Mouse (Mus musculus) kidney, postnatal 36 days (tissue): ENCODE measurements at regions not wholly inside any gene's neighbourhood (a gene's known extent, or its start where the extent isn't known, plus 50 kb on each side); places are given as distances from the start of the nearest gene placed in this dataset.
"Not testable (repeated sequence)": the region's sequence is repeated elsewhere in the genome, so short reads cannot be mapped to it uniquely, and the experiment has no call there.

Experiments used
- DNase-seq, 2 experiments: peaks; one replicate each; pipeline ENCODE4 v3.0.0; 2021 to 2022; ENCODE audit warnings: mixed read lengths in 2 of 2

GRCm38 (mm10) chr13:3341416-3341815 lies 196.4 kb upstream of the Gdi2 start:
- no peak for DNase-seq

- DNase-seq: no peak
These were observed 194.3 kb upstream of the Gdi2 start for GRCm38 (mm10) chr13:3343611-3344010.

- not testable (repeated sequence) for DNase-seq
These were observed 183.0 kb upstream of the Gdi2 start for GRCm38 (mm10) chr13:3354912-3355311.

DNA sequence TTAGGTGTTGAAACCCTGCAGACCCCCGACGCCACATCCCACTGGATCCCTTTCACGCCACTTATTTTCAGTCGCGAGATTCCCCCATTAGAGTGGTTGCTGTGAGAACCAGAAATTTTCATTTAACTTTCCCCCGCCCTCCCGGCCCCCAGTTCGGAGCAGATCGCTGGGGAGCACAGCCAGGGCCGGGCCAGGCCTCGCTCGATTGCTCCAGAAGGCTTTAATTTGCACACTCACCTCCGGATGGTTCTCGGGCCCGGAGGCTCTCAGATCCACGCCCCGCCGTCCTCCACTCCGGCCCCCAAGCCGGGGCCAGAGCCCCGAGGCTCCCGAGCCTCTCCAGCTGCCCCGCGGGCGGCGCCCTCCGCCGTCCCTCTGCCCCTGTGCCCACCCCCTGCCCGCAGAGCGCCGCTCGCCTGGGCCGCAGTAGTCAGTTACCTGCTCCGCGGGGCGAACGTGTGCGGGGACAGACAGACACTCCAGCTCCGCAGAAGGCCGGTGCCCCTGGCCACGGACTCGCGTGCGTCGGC lies 179.7 kb upstream of the Gdi2 start:
- peak; percentile 4 to 22 for DNase-seq

DNA sequence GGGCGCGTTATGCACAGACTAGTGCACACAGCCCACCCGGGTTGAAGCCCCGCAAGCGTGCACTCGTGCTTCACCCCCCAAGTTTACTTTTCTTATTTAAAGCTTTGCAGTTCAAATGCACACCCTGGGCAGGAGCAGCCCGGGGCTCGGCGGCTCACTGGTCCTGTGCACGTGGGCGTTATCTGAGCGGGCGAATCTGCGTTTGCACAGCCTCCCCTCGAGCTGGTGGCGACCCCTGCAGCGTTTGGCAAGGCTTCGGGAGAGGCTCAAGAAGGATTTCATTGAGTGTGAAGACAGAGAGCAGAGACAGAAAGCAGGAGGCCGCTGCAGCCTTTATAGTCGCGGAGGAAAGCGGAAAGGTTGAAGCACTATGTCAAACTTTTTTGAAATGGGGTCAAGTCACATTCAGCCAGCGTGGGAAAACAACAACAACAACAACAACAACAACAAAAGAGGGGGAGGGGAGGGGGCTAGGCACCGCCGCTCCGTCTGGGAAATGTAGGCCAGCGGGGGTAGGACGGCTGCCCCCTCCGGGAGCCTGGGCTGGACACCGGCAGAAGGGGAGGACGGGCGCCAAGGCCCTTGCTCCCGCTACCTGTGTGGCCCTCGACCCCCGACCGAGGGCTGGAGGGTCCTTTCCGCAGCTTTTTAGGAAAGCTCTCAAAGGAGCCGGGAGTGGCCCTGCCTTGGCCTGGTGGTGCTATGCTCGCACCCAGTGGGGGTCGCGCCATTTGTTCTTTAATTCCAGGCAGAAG lies 178.7 kb upstream of the Gdi2 start:
- DNase-seq: peak; percentile 5 to 19

- peak; percentile 57 to 61 for DNase-seq
These were observed 178.1 kb upstream of the Gdi2 start for GRCm38 (mm10) chr13:3359751-3360260.

- peak; percentile 73 to 78 for DNase-seq
These were observed 177.1 kb upstream of the Gdi2 start for GRCm38 (mm10) chr13:3360503-3361490.

DNA sequence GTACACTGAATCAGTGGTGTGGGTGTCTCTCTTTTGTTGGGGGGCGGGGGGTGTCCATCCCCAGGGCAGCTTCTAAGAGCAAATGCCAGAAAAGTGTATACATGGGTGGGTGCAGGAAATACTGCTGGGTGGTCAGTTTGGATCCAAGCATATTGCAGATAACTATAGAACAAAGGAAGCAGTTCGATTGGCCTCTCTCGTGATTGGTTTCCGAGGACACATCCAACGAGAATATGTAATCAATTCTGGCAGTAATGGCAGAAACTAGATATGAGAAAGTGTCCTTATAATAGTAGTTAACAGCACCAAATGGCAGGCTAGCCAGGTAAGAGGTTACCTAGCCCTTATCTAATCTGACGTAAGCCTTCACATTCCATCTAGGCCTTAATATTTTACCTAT lies 165.2 kb upstream of the Gdi2 start:
- DNase-seq: no peak

DNA sequence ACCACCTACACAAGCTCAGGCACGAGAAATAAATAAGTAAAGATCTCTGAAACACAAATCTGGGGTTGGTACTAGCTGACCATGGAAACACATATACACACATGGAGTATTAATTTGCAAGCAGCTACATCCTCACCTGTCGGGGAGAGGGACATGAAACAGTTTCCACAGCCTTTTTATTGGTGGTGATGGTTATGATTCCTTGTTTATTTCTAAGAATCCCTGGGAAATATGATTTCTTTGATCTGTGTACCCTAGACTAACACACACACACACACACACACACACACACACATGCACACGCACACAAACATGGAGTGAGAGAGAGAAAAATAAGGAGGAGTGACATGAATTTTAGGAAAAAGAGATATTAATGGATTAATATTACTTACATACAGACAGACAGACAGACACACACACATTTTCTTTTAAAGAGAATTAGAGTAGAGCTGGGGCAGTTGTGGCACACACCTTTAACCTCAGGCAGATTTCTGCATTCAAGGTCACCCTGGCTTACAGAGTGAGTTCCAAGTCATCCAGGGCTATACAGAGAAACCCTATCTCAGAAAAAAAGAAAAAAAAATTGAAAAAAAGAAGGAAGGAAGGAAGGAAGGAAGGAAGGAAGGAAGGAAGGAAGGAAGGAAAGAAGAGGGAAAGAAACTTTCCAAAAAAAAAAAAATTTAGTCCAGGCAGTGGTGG lies 164.2 kb upstream of the Gdi2 start:
- DNase-seq: peak in 1 of 2 experiments; percentile 4

DNA sequence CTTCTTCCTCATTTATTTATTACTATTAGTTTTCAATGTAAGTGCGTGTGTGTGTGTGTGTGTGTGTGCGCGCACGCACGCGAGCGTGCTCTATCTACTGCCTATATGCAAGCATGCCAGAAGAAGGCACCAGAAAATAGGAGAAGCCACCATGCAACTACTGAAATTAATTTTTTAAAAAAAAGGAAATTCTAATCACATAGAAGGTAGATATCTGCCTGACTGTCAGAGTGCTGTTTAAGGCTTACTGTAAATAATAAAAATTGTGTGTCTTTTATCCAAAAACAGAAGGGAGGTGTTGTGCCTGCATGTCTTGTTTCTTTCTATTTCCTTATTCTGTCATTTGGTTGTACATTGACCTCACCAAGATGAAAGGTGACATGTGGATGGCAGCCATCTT lies 163.1 kb upstream of the Gdi2 start:
- no peak for DNase-seq

- DNase-seq: not testable (repeated sequence)
These were observed 160.1 kb upstream of the Gdi2 start for GRCm38 (mm10) chr13:3377801-3378200.

GRCm38 (mm10) chr13:3405783-3406182 lies 132.1 kb upstream of the Gdi2 start:
- not testable (repeated sequence) for DNase-seq

DNA sequence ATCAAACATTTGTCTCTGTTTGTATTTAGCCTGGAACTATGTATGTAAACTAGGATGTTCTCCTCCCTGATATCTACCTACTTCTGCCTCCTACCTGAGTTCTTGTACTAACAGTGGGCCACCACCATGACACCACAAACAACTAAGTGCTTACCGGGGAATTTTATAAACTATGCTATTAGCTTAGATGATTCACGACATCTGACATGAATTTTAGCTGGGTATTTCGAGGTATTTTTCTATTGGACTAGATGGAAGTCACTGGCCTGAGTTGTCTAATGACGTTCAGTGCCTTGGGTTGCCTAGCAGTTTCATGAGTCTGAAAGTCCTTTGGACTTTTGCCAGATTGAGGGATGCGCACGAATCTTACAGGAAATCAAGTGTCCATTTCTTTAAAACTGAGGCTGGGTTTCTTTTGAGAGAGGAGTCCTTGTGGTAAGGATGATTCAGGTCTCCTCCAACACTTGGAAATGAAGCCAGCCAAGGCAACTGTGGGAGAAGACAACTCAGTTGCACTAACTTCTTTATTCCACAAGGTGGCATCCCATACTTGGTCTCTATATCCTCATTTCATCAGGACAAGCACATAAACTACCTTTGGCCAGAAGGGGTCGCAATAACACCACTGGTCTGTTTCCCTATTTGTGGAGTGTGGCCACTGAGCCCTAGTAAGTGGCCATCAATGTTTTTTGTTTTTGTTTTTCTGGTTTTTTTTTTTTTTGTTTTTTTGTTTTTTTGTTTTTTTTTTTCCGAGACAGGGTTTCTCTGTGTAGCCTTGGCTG lies 131.4 kb upstream of the Gdi2 start:
- peak; percentile 88 to 91 for DNase-seq

DNA sequence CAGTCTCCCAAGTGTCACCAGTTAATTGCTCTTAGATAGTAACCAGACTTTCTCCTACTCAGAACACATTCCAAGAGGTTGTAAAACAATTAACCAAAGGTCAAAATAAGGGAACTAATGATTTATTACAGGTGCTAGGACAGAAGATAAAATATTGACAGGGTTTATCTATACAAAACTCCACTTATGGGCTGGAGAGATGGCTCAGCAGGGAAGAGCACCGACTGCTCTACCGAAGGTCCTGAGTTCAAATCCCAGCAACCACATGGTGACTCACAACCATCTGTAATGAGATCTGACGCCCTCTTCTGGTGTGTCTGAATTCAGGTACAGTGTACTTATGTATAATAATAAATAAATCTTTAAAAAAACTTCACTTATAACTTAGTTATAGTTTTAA lies 127.6 kb upstream of the Gdi2 start:
- DNase-seq: not testable (repeated sequence)

DNA sequence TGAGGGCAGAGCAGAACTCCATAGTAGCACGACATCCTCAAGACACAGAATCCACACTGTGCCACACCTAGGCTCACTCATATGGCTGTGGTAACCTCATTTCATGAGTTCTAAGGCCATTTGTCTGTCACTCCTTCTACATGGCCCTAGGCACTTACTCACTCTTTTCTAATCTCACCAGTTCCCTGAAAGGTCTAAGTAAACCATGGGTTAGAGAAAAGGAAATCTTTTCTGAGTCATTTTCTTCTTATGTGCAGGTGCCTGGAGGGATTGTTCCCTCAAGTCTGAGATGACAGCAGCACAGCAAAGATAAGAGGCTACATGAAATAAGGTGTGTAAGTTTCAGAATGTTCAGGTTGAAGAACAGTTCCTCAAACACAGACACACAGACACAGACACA lies 120.8 kb upstream of the Gdi2 start:
- DNase-seq: no peak

- DNase-seq: not testable (repeated sequence)
These were observed 82.5 kb upstream of the Gdi2 start for GRCm38 (mm10) chr13:3455374-3455773.

DNA sequence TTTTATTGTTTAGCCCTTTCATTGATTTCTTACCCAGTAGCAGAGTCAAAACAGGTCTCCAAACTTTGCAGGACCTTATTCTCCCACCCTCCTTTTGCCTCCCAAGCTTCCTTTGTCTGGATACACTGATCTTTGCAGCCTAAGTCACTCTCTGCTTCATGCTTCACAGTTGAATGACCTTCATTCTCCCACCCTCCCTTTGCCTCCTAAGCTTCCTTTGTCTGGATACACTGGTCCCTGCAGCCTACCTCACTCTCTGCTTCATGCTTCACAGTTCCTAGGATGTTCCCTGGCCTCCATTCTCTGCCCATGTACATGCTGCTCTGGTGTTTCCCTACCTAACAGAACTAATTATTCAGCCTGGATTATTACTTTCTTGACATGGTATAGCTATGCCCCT lies 61.0 kb upstream of the Gdi2 start:
- DNase-seq: no peak

DNA sequence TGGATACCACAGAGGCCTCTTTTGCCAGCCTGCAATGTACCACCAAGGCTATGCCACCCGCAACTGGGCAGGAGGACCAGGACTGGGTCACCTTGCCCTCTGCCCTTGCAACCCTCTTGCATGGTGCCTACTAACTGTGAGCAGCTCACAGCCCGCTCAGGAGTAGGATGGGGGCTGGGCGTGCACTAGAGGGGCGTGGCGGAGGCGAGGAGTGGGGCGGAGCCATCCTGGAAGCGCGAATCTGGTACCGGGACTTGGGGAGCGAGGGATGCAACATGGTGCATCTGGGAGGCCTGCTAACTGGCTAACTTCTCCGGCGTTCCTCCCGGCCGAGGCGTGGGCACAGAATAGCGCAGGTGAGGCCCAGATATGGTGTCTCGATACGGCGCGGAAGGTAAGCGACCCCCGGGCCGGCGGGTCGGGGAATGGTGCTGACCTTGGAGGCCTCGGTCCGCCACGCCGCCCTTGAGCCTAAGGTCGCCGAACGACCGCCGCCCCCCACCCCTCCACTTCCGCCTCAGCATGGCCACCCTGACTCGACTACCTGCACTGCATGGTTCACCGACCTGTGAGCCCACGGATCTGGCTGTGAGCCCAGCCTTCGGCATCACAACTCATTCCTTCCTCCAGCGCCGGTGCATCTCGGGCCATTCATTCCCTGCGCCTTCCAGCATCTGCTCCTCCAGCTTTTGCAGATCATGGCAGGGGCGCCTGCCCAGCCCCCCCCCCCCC lies 59.7 kb upstream of the Gdi2 start:
- DNase-seq: peak; percentile 47 to 75
